Mouse (Mus musculus): Measurements from ENCODE around the gene Zdhhc1. TPM values are rescaled to one million over a fixed set of nuclear protein-coding genes. Genes with fewer than 3 reads are reported as not detected.
A peak's percentile ranks its signal among the peaks of the same experiment; 100 is the strongest.

Zdhhc1 gene
- polyA plus RNA-seq, 1 experiment from 2014 or later = 26.3 TPM

- no peaks in the 10 kb centered on the region for H3K9me3 ChIP-seq (replicated peaks; ENCODE audit: control insufficient read depth, low read length)
- H3K27me3 ChIP-seq (ENCODE audit: control insufficient read depth, insufficient read depth, low read length) = peaks cover 37% of the 10 kb centered on the region
- no peak overlapping the region for H3K4me2 ChIP-seq (ENCODE audit: low read depth, low read length)
- H3K4me1 ChIP-seq (ENCODE audit: control insufficient read depth, insufficient read depth, low read length) = peaks cover 20% of the 10 kb centered on the region
- H3K36me3 ChIP-seq (ENCODE audit: control insufficient read depth, insufficient read depth) = peaks cover 9% of the 10 kb centered on the region
- 14% methylated on average over 3 of the region's 3 CpGs for WGBS
- H3K9ac ChIP-seq (ENCODE audit: low read length) = no peak overlapping the region
- no peak overlapping the region for H3K4me3 ChIP-seq (ENCODE audit: low read length)
- no peak overlapping the region for H3K27ac ChIP-seq (ENCODE audit: low read length)
- no peak for ATAC-seq (replicated peaks; ENCODE audit: extremely low read depth, insufficient read depth, low FRiP score)
These were observed 24.4 kb upstream of the Zdhhc1 start for GRCm38 (mm10) chr8:105521061-105521460.

GRCm38 (mm10) chr8:105520521-105520920, 23.8 kb upstream of the Zdhhc1 start:
- Histone ChIP-seq H3K4me3 (ENCODE audit: low read length) (no peak overlapping the region), H3K27ac (ENCODE audit: low read length) (no peak overlapping the region), H3K9me3 (replicated peaks; ENCODE audit: control insufficient read depth, low read length) (no peaks in the 10 kb centered on the region), H3K9ac (ENCODE audit: low read length) (no peak overlapping the region), H3K27me3 (ENCODE audit: control insufficient read depth, insufficient read depth, low read length) (peaks cover 37% of the 10 kb centered on the region), H3K36me3 (ENCODE audit: control insufficient read depth, insufficient read depth) (peaks cover 9% of the 10 kb centered on the region), H3K4me2 (ENCODE audit: low read depth, low read length) (no peak overlapping the region), H3K4me1 (ENCODE audit: control insufficient read depth, insufficient read depth, low read length) (peaks cover 21% of the 10 kb centered on the region)
- 49% methylated on average over 5 of the region's 5 CpGs for WGBS
- no peak for ATAC-seq (replicated peaks; ENCODE audit: extremely low read depth, insufficient read depth, low FRiP score)

- no peak for ATAC-seq (replicated peaks; ENCODE audit: extremely low read depth, insufficient read depth, low FRiP score)
- Histone ChIP-seq H3K4me3 (ENCODE audit: low read length) (no peak overlapping the region), H3K4me2 (ENCODE audit: low read depth, low read length) (peak overlapping the region; percentile 98; the same call in 1 of the 2 replicates), H3K9ac (ENCODE audit: low read length) (no peak overlapping the region), H3K4me1 (ENCODE audit: control insufficient read depth, insufficient read depth, low read length) (peaks cover 24% of the 10 kb centered on the region), H3K27me3 (ENCODE audit: control insufficient read depth, insufficient read depth, low read length) (peaks cover 37% of the 10 kb centered on the region), H3K27ac (ENCODE audit: low read length) (no peak overlapping the region), H3K9me3 (replicated peaks; ENCODE audit: control insufficient read depth, low read length) (no peaks in the 10 kb centered on the region), H3K36me3 (ENCODE audit: control insufficient read depth, insufficient read depth) (peaks cover 1% of the 10 kb centered on the region; the same call in 1 of the 2 replicates)
- WGBS = 14% methylated on average over 2 of the region's 2 CpGs
These were observed 22.9 kb upstream of the Zdhhc1 start for GRCm38 (mm10) chr8:105519591-105519990.

- no peak within 1 kb of the TSS for H3K27ac ChIP-seq (ENCODE audit: low read length)
- peak; percentile 39 for ATAC-seq (replicated peaks; ENCODE audit: extremely low read depth, insufficient read depth, low FRiP score)
These were observed 22.0 kb upstream of the Zdhhc1 start, which contains the start of gene Hsd11b2 for GRCm38 (mm10) chr8:105518436-105519313. TSS of gene Hsd11b2 (plus strand) at chr8:105518755.

GRCm38 (mm10) chr8:105517346-105517745, 20.6 kb upstream of the Zdhhc1 start:
- no peak for ATAC-seq (replicated peaks; ENCODE audit: extremely low read depth, insufficient read depth, low FRiP score)
- Histone ChIP-seq H3K9ac (ENCODE audit: low read length) (no peak overlapping the region), H3K4me2 (ENCODE audit: low read depth, low read length) (no peak overlapping the region), H3K27ac (ENCODE audit: low read length) (no peak overlapping the region), H3K36me3 (ENCODE audit: control insufficient read depth, insufficient read depth) (no peaks in the 10 kb centered on the region), H3K4me1 (ENCODE audit: control insufficient read depth, insufficient read depth, low read length) (peaks cover 25% of the 10 kb centered on the region), H3K27me3 (ENCODE audit: control insufficient read depth, insufficient read depth, low read length) (peaks cover 37% of the 10 kb centered on the region), H3K4me3 (ENCODE audit: low read length) (no peak overlapping the region), H3K9me3 (replicated peaks; ENCODE audit: control insufficient read depth, low read length) (no peaks in the 10 kb centered on the region)
- 35% methylated on average over 8 of the region's 8 CpGs for WGBS

More at GRCm38 (mm10) chr8:105518436-105519313, 22.0 kb upstream of the Zdhhc1 start, which contains the start of gene Hsd11b2:
- Histone ChIP-seq H3K9me3 (replicated peaks; ENCODE audit: control insufficient read depth, low read length) (no peaks in the 10 kb centered on the region), H3K9ac (ENCODE audit: low read length) (peak within 1 kb of the TSS; percentile 70), H3K36me3 (ENCODE audit: control insufficient read depth, insufficient read depth) (no peaks in the 10 kb centered on the region), H3K4me1 (ENCODE audit: control insufficient read depth, insufficient read depth, low read length) (peaks cover 25% of the 10 kb centered on the region), H3K4me3 (ENCODE audit: low read length) (peak within 1 kb of the TSS; percentile 63), H3K27me3 (ENCODE audit: control insufficient read depth, insufficient read depth, low read length) (peaks cover 37% of the 10 kb centered on the region), H3K4me2 (ENCODE audit: low read depth, low read length) (peak within 1 kb of the TSS; percentile 98)
- under 1% methylated on average over 64 of the region's 68 CpGs for WGBS

GRCm38 (mm10) chr8:105516018-105516645, 19.4 kb upstream of the Zdhhc1 start:
- 14% methylated on average over 12 of the region's 12 CpGs for WGBS
- Histone ChIP-seq H3K4me2 (ENCODE audit: low read depth, low read length) (peak overlapping the region; percentile 53), H3K4me3 (ENCODE audit: low read length) (peak overlapping the region; percentile 19; the same call in 1 of the 2 replicates), H3K9me3 (replicated peaks; ENCODE audit: control insufficient read depth, low read length) (no peaks in the 10 kb centered on the region), H3K27me3 (ENCODE audit: control insufficient read depth, insufficient read depth, low read length) (peaks cover 36% of the 10 kb centered on the region), H3K27ac (ENCODE audit: low read length) (no peak overlapping the region), H3K9ac (ENCODE audit: low read length) (no peak overlapping the region), H3K36me3 (ENCODE audit: control insufficient read depth, insufficient read depth) (no peaks in the 10 kb centered on the region), H3K4me1 (ENCODE audit: control insufficient read depth, insufficient read depth, low read length) (peaks cover 25% of the 10 kb centered on the region)
- ATAC-seq (replicated peaks; ENCODE audit: extremely low read depth, insufficient read depth, low FRiP score) = peak; percentile 37; the same call in 1 of the 2 replicates

- Histone ChIP-seq H3K4me3 (ENCODE audit: low read length) (no peak overlapping the region), H3K27me3 (ENCODE audit: control insufficient read depth, insufficient read depth, low read length) (peaks cover 29% of the 10 kb centered on the region), H3K9me3 (replicated peaks; ENCODE audit: control insufficient read depth, low read length) (no peaks in the 10 kb centered on the region), H3K4me2 (ENCODE audit: low read depth, low read length) (no peak overlapping the region), H3K9ac (ENCODE audit: low read length) (no peak overlapping the region), H3K36me3 (ENCODE audit: control insufficient read depth, insufficient read depth) (no peaks in the 10 kb centered on the region), H3K4me1 (ENCODE audit: control insufficient read depth, insufficient read depth, low read length) (peaks cover 25% of the 10 kb centered on the region), H3K27ac (ENCODE audit: low read length) (no peak overlapping the region)
- ATAC-seq (replicated peaks; ENCODE audit: extremely low read depth, insufficient read depth, low FRiP score) = no peak
- WGBS = 65% methylated on average over 5 of the region's 5 CpGs
These were observed 18.0 kb upstream of the Zdhhc1 start for GRCm38 (mm10) chr8:105514656-105515055.

GRCm38 (mm10) chr8:105514194-105514593, 17.5 kb upstream of the Zdhhc1 start:
- Histone ChIP-seq H3K27me3 (ENCODE audit: control insufficient read depth, insufficient read depth, low read length) (peaks cover 25% of the 10 kb centered on the region), H3K4me2 (ENCODE audit: low read depth, low read length) (no peak overlapping the region), H3K9me3 (replicated peaks; ENCODE audit: control insufficient read depth, low read length) (no peaks in the 10 kb centered on the region), H3K27ac (ENCODE audit: low read length) (no peak overlapping the region), H3K9ac (ENCODE audit: low read length) (no peak overlapping the region), H3K4me3 (ENCODE audit: low read length) (no peak overlapping the region), H3K4me1 (ENCODE audit: control insufficient read depth, insufficient read depth, low read length) (peaks cover 21% of the 10 kb centered on the region), H3K36me3 (ENCODE audit: control insufficient read depth, insufficient read depth) (no peaks in the 10 kb centered on the region)
- 82% methylated on average over 6 of the region's 6 CpGs for WGBS
- no peak for ATAC-seq (replicated peaks; ENCODE audit: extremely low read depth, insufficient read depth, low FRiP score)

Data from heart, embryonic 16.5 days (tissue).